Mouse (Mus musculus): ENCODE data around the gene Padi2.

DNA sequence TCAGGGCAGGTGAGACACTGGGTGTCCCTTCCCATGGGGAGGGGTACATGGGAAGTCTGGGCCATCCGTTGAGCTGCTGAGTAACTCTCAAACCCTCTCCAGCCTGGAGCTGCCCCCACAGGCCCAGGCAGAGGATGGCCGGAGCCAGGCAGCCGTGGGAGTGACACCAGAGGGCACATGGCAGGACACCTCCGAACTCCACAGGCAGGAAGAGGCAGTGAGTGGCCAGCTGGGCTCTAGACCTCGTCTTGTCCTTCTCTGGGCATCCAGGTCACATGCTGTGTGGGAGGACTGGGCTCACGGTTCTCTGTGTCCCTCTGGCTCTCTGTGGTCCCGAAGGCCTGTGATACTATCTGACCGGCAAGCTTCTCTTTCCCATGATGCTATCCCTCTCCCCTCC is 87.7 kb downstream of the Padi2 start:
- TF ChIP-seq CTCF (IDR thresholded peaks at IDR 0.05; ENCODE audit: borderline replicate concordance, extremely low read depth, insufficient read depth, insufficient read length) (no peak), POLR2A (IDR thresholded peaks at IDR 0.05; ENCODE audit: borderline replicate concordance, extremely low read depth, insufficient read depth, insufficient read length, poor library complexity, severe bottlenecking) (no peak)
